Mouse (Mus musculus) spleen, postnatal 36 days (tissue): ENCODE results near the gene Fuk.
"Not testable (repeated sequence)": the region's sequence is repeated elsewhere in the genome, so short reads cannot be mapped to it uniquely, and the experiment has no call there.

Experiments used
- DNase-seq, 2 experiments: peaks; one replicate each; pipeline ENCODE4 v3.0.0; 2022; ENCODE audit warnings: low spot score in 2 of 2, mixed read lengths in 1 of 2

Fuk gene

DNA sequence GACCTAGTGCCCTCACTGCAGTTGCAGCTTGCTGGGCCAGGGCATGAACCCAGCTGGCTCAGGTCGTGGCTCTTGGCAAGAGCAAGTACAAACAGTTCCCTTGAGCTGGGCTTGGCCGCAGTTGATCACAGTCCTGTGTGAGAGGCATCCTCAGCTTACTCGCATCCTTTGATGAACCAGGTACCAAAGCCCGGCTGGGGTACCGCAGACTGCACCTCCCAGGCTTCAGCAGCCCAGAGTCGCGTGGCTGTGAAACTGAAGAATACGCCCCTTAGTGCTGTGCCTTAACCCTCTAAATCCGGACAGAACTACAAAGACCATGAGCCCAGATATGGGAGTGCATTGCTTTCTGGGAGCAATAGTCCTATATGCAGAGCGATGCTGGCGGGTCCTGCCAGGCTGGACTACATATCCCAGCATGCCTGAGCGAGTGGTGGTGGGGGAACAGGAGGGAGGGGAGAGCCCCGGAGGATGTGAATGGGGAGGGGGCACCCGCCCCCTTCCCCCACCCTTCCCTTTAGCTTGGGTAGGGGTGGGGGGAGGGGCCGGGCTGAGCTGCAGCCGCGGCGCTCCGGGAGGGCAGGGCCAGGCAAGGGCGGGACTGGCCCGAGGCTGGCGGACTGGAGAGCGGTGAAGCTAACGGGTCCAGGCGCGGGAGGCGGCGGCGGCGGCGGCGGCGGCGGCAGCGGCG lies 17.2 kb upstream of the Fuk start, which contains the start of gene St3gal2:
St3gal2 (plus strand) TSS at position 582 of the 691 bp plus-strand sequence.
- peak; percentile 91 to 92 for DNase-seq

DNA sequence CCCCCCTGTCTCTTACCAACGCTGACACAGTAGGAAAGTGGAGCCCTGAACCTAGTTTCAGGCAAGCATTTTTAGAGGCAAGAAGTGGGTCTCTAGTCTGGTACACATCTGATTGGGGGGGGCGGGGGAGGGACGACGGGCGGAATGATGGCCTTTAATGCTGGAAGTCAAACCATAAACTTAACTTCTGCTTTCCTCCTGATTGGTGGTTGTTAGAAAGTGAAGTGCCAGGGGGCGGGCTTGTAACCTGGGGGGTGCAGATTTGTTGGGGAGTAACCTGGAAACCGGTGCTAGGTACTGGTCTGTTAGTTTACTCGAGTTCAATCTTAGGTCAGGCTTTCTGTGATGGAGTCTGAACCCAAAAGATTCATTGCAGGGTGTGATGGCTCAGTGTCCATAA lies 16.2 kb upstream of the Fuk start:
- no peak for DNase-seq

DNA sequence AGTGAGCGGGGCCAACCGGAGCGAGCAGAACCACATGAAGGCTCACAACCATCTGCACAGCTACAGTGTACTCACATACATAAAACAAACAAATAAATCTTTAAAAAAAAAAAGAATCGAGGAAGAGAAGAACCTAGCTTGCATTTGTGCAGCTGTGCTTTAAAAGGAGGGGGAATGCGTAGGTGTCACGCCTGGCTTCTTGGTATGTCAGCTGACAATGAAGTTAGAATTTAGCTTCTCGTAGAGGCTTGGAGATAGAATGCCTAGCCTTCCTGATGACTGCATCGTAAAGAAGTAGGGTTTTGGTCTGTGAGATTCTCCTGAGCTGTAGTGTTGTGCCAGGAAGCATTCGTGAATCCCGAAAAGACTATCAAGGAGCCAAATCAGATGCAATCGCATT lies 15.7 kb upstream of the Fuk start:
- no peak for DNase-seq

DNA sequence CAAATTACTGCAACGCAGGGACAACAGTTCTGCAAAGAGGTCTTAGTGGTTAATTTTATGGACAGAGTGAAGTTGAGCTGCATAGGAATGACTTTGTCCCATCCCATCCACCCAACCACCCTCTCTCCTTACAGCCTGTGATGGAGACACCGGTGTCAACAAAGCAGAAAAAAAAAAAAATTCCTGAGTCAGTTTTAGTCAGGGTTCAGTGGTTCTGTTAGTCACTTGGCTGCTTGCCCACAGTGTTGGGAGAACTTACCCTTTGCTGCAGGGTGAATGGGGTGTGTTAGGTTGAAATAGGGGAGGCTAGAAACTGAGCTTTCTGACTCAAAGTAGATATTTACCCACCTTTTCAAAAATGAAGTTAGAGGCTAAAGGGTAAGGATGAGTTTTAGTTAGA lies 15.1 kb upstream of the Fuk start:
- DNase-seq = no peak

DNA sequence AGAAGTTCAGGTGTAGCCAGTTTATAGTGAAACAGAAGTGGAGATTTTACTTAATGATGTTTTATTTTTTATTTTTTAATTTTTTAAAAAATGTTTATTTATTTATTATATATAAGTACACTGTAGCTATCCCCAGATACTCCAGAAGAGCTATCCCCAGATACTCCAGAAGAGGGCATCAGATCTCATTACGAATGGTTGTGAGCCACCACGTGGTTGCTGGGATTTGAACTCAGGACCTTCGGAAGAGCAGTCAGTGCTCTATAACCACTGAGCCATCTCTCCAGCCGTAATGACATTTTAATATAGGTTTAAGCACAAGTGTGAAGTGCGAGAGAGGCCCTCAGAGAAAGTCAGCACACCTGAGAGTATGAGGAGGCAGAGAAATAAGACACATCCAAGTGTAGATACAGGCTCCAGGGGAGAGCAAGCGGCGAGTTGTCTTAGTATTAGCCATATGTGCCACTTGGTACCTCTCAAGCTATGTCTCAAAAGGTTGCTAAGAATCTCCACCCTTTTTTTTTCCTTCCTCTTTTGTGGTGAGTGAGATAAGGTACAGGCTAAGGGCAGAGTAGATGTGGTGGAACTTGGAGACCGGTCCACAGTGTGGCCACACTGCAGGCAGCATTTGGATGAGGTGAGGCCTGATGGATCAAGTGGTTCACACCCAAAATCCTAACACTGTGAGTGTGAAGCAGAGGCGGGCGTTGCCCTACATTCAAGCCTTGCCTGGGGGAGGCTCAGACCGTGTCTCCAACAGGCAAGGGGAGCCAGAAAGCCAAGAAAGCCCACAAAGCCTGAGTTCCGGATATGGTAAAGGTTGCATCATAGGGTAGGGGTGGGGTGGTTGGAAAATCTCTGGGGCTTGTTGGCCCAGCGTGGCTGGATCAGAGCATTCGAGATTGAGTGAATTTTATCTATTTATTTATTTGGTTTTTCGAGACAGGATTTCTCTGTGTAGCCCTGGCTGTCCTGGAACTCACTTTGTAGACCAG lies 9.6 kb upstream of the Fuk start:
- no peak for DNase-seq

DNA sequence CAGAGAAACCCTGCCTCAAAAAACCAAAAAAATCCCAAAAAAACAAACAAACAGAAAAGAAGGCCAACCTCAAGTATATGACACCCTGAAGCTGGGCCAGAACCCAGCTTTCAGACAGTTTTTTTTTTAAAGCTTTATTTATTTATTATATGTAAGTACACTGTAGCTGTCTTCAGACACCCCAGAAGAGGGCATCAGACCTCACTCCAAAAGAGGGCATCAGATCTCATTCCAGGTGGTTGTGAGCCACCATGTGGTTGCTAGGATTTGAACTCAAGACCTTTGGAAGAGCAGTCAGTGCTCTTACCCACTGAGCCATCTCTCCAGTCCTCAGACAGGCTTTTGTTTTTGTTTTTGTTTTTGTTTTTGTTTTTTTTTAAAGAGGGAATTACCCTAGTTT lies 7.6 kb upstream of the Fuk start:
- not testable (repeated sequence) for DNase-seq

DNA sequence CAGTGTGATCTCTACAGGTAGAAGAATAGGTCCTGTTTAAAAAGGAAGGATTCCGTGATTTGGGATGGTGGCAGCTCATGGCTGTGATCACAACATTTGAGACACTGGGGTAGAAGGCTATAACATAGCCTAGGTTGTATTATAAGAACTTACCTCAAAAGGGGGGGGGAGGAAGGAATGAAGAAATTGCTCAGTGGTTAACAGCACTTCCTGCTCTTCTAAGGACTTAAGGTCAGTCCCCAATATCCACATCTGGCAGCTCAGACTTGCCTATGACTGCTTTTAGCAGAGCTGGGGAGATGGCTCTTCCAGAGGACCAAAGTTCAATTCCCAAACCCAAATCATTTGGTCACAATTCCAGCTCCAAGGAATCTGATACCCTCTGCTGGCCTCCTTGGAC lies 4.4 kb upstream of the Fuk start:
- DNase-seq = no peak

DNA sequence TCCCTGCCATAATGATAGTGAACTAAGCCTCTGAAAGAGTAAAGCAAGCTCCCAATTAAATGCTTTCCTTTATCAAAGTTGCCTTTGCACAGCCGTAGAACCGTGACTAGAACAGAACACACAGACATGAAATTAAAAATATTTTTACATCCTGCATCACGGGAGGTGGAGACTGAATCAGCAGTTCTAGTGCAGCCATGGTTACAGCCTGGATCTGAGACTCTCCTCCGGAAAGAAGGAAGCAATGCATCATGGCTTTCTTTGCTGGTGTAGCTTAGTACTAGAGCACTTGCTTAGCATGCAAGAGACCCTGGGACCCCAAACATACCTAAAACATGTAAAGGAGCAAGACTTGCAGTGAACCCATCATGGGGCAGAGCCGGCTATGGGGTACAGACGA lies 3.1 kb upstream of the Fuk start:
- DNase-seq = no peak

DNA sequence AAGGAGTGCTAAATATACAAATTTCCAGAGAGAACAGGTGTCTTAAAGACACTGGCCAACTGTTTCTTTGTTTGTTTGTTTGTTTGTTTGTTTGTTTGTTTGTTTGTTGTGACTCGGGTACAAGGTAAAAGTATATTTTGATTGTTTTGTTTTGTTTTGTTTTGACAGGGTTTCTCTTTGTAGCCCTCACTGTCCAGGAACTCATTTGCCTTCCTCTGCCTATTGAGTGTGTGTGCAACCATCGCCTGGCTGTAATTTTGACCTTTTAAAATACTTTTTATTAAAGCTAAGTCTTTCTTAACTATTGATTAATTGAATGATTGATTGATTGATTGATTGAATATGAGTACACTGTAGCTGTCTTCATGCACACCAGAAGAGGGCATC lies 284 bp upstream of the Fuk start:
- no peak for DNase-seq

DNA sequence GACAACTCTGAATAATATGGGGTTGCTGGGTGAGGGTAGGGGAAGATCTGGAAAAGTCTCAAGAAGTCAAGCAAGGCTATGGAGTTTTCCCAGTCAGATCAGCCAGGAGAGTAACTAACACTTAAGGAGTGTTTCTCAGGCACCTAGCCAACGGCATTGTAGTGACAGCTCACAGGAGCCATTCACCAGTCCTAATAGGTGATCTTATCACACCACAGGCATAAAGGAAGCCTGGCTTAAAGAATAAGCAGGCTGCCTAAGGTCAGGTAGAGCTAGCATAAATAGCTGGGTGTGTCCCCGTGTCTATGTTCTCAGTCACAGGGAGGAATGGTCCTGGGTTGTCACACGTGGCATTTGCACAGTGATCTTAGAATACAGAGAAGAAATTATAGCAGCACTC lies 1.2 kb downstream of the Fuk start:
- no peak for DNase-seq

DNA sequence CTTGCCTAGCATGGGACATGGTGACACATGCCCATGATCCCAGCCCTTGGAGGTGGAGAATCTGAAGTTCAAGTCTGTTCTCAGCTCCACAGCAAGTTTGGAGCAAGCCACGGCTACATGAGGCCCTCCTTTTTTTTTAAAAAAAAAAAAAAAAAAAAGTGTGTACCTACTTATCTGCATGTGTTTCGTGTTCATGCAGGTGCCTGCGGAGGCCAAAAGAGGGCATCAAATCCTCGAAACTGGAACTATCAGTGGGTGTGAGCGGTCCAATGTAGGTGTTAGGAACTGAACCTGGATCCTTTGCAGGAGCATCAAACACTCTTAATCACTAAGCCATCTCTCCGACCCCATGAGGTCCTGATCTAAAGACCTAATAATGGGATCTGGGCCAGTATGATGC lies 4.8 kb downstream of the Fuk start:
- DNase-seq = no peak

DNA sequence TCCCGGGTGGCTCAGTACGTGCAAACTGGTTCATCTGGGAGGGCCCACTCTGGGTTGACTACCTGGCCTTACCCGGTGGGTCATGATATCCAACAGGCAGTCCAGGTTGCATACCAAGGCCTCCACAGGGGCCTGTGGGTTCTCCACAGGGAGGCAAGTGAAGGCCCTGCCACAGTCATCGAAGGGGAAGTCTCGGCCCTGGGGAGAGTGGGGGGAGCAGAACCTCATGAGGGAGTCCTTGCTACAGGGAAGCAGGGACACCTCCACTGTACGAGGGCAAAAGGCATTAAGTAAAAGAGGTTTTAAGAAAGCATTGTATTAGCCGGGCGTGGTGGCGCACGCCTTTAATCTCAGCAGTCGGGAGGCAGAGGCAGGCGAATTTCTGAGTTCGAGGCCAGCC lies 6.5 kb downstream of the Fuk start:
- DNase-seq = no peak

DNA sequence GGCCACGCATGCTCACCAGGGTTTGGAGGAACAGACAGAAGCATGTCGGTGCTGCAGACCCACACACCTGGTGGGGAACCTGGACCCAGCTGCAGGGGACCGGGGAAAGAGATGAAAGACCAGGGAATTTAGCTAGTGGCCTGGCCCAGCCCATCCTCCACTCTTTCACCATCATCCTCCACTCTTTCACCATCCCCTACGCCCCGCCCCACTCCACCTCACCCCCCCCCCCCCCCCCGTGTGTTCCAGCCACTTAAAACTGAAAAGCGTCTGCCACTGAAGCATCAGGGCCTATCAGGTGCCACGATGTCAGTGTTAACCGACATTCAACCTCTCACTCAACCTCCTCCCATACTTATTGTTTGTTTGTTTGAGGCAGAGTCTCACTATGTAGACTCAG lies 7.0 kb downstream of the Fuk start:
- no peak for DNase-seq

DNA sequence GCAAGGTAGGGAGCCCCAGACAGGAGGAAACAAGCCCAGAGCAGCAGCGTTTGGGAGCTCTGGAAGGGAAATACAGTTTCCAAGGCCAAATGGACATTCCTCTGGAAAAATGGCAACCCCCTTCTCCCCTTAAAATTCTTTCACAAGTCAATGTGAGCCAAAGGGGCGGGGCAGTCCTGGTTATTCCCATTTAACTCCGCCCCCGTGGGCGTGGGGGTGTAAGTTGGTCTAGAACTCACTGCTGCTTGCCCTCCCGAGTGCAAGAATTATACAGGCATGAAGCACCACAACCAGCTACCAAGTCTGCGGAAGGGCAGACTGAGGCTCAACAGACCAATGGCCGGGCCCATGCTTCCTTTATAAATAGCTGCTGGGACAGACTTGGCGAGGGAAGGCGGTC lies 7.4 kb downstream of the Fuk start:
- no peak for DNase-seq

DNA sequence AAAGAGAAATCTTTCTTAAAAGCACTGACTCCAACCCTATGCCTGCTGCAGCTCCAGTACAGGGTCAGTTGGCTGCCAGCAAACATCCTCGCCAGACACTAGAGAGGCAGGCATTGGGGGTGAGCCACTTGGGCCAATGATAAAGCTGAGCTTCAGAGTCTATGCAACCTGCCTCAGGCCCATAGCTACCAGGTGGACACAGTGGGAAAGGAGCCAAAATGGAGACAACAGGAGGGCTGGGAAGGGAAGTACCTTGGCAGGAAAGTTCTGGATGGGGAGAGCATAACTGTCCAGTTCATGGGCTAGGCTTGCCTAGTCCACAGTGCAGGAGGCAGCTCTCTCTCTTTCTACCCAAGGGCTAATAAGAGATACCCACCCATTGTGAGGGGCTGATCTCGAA lies 9.4 kb downstream of the Fuk start:
- no peak for DNase-seq

DNA sequence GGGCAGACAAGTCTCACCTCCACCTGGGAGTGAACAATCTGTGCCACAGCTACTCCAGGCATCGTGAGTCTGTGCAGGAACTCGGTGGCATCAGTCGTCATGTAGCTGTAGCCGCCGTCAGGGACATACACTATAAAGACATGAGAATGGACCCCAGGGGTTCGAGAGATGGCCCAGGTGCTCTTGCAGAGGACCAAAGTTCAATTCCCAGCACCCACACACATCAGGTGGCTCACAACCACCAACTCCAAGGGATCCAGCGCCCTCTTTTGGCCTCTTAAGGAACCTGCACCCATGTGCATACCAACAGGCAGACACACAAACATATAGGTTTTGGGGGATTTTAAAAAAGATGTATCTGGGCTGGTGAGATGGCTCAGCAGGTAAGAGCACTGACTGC lies 10.2 kb downstream of the Fuk start:
- DNase-seq = no peak

DNA sequence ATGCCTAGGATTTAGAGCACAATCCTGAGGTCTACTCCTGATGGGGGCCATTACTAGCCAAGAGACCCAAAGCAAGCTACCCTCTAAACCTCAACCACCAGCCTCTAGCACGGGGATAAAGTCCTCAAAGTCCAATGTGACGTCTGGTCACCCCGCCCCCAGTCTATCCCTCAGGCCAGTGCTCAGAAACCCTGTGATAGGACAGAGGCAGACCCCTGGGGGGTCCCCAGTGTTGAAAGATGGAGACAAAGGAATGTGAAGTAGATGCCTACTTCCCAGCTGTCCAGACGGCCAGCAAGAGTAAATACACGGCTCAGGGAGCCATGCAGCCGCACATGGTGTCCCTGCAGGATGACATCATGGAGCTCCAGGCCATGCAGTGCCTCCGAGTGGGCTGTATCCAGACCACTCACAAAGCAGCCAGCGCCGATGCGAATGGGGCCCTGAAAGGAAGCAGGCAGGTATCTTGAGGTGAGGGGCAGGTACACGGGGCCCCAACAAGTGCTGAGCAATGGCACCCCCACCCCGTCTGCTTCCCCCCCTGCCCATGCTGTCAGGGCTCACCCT lies 12.3 kb downstream of the Fuk start:
- DNase-seq = no peak

DNA sequence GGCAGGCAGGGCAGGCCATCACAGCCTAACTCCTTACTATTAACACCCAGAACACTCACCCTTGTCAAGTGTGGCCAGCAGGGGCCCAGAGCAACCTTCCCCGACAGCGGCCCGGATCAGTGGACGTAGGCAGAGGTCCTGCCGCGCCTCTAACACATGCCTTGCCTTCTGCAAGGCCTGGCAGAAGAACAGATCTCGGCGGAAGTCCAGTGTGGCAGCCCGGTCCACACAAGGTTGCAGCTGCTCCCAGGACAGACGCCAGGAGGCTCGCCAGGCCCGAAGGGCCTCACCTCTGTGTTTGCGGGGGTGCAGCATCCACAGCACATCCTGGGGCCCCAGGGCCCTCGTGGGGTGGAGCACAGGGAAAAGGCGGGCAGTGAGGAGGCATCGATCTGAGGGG lies 13.4 kb downstream of the Fuk start:
- no peak for DNase-seq

DNA sequence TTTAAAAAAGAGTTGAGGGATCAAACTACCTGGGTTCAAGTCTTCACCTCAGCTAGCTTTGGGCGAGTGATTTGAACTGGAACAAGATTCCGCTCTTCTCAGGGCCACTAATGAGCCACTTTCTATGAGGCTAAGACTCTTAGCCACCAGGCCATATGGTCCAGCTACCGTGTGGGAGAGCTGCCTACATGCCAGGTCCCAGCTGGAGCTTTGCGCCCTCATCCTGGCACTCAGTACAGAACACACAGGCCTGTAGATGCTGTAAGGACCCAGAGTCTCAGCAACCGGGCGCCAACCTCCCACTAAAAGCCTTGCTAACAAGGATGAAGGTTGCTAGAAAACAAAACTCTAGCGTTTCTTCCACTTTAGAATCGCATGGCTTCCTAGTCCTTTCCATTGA lies 13.8 kb downstream of the Fuk start:
- DNase-seq = no peak

DNA sequence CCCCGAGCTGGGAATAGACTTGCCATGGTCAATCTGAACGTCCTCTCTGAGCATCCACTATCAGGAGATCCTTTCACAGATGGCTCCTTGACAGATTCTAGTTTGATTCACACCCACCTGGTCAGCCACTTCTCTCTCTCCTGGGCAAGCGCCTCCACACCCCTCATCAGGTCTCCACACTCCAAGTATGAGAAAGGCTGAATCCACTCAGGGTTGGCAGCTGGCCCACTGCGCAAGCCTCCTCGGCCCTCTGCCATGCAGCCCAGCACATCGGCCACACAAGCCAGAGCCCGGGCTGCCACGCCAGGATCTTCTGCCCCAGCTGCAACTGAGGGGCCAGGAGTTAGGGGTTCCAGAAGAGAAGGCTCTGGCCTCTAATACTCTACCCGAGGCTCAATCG lies 14.7 kb downstream of the Fuk start:
- no peak for DNase-seq

DNA sequence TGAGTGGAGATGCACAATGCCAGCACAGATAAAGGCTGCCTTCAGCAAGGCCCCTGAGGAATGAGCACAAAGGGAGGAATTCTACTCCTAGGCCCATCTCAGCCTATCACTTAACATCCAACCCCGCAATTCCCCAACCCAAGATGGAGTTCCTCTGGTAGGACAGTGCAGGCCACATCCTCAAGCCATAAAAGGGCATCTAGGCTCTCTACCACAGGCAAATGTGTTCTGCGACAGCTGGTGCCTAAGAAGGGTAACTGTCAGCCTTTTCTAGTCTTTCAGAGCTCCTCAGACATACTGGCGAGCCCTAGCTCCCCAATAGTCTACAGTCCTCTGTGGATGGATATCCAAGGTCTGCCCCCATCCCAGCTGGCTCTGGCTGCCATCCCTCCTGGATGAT lies 15.7 kb downstream of the Fuk start:
- DNase-seq = no peak

DNA sequence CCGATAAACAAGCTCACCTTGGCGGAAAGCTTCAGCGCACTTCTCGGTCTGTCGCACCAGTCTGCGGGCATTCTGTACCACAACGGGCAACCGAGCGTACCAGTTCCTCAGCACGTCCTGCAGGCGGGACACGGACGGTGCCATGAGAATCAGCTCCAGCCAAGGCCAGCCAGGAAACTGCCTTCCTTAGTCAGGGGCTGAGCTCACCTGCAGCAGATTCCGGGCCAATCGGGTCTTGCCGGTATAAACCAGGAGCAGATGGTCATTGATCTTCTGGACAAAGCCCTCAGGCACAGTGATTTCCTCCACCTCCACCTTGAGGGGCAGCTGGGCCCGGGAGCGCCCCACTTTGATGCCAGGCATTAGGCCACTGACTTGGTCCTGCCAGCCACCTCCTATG lies 18.5 kb downstream of the Fuk start:
- DNase-seq = no peak

DNA sequence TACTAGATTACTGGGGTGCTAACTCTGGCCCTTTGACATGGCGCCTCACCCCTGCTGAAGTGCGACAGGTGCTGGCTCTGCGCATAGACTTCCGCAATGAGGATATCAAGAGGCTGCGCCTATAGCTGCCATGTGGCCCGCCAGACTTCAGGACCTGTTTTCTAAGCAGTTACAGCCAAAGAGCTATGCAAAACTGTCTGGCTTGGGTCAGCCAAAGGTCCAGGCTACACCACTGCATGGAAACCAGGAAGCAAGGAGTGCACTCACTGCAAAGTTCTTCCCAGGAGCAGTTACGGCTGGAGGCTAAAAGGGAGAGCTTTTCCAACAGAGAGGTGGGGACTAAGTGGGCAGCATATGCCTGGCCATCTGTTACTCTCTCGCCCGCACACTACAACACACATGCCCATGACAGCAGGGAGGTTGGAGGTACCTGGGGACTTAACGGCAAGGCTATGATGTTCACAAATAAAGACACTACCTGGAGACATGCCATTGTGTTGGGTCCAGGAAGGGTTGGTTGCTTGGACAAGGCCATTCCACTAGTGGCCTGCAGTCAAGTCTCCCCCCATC lies 20.5 kb downstream of the Fuk start:
- no peak for DNase-seq
